Mouse (Mus musculus) cerebellum, postnatal 25 days (tissue): ENCODE measurements around the gene Pin1rt1.

ENCODE experiments used
- DNase-seq, 2 experiments: peaks; one replicate each; pipeline ENCODE4 v3.0.0; 2021; ENCODE audit warnings: mixed read lengths in 2 of 2

The Pin1rt1 gene

DNA sequence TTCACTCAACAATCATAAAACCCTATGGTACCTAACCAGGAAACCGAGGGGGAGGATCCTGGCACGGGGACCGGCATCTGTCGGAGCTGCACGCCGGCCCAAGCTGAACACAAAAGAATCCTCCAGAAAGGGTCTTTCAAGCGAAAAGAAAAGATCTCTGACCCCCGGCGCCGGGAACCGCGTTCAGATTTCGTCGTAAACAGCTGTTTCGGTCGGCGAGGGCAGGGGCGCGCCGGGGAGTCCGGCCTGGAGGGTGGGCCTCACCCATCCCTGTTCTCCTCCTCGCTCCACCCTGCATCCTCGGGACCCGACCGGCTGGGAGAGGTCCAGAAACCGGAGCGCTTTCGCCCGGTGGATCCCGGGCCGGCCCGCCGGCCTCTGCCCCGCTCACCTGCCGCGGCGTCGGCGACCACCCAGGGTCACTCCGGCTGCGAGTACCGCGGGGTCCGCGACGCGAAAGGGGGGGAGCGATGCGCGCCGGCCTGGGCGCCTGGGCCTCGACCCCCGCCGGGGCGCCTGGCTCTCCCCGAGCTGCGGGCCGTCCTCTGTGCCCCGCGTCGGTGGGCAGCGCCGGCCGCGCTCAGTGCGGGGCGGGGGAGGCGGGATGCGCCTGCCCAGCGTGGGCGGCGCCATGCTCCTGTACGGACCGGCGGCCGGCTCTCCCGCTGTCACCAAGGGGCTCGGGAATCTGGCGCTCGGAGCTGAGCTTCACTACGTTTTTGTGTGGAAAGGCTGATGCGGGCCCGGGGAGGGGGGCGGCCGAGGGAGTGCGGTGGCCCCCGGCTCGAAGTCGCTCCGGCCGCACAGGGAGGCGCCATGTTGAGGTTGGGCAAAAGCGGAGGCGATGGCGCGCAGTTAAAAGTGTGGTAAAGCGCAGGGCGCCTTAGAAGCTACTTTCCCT, 4.3 kb downstream of the Pin1rt1 start, which contains the start of gene Tcp11l1:
Tcp11l1 (minus strand) TSS at position 585 of the 901 bp plus-strand sequence.
- peak; percentile 85 for DNase-seq

DNA sequence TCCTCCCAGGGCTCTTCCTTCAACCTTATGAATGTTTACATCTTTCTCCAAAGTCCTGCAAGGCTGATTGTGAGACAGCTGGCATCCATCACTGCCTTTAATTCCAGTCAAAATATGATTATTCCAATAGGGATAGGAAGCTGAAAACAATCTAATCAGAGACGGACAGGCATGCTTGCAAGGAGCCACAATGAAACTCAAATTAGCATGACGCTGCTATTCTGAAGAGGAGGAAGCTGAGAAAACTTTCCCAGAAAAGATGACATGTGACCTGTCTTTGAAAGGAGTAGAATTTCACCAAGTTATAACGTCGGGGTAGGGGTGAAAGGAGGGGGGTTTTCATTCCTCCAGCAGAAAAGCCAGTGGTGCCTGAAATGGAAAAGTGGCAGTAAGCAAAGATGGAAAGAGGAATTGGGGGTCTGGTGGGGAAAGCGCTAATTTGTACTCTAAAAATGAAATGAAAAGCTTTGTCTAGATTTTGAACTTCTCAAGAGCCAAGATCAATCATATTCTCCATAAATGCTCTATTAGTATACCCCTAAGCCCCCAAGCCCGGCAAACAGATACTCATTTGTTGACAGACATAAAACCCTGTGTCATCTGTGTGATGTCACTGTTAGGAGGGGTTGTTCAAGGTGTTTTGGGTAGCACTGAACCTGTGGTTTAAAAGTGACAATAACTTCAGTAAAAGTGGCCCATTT, 5.4 kb downstream of the Pin1rt1 start:
- no peak for DNase-seq

DNA sequence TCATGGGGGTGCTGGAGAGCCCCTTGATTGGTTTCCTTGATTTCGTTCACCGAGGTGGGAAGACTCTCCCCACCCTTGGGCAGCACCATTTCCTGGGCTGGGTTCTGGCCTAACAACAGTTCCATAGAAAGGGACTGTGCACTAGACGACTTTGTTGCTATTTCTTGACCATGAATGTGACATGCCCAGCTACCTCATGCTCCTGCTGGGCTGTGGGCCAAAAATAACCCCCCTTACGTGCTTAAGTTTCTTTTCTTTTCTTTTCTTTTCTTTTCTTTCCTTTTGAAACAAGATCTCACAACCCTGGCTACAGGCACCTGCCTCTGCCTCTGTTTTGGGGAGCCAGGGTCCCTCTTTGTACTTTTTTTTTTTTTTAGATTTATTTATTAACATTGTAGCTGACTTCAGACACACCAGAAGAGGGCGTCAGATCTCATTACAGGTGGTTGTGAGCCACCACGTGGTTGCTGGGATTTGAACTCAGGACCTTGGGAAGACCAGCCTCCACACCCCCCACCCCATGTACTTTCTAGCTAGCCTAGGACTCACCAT, 6.3 kb downstream of the Pin1rt1 start:
- DNase-seq: no peak

DNA sequence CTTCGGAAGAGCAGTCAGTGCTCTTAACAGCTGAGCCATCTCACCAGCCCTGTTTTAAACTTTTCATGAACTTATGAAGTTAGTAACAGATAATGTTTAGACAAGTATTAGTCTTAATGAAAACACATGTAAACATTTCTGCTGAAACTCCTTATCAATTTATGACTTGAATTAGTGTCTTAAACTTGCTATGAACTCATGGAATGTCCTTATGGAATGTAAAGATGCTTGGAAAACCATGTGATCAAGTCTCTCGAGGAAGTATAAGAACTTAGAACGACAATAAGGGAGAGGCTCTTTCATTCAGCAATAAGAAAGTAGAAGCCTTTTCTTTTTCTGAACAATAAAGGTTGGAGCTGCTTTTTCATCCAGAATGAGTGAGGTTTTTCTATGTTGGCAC, 11.8 kb downstream of the Pin1rt1 start:
- no peak for DNase-seq

DNA sequence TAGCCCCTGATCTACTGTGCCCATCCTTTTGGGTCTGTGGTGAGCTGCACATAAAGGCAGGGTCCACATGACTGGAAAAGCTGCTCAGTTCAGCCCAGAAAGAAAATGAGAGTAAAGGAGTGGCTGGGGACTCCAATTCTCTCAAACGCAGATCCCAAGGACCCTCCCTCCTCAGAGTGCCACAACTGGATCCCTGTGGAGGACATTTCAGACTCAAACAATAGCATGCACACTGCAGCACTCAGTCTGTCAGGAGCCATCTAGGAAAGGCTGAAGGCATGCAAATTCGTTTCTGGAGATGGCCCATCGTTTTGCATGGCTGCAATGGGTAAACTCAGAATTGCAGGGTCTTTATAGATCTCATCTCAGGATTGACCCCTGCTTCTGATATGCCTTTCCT, 13.0 kb downstream of the Pin1rt1 start:
- DNase-seq: no peak

DNA sequence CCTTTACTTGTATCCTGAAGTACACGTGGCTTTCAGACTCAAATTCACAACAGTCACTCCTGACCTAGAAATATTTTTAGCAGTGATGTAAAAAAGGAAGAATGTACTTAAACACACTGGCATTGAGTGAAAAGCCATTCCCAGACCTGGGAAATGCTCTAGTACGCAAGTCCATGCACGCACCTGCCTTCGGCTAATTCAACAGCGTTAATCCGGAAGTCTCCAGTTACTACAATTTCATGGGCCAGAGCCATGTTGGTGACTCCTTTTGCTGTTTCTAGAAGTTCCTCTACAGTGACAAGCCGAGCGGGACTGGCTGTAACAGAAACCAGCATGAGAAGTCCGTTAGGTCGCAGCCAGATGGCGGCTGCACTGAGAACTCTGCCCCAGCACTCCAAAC, 16.5 kb downstream of the Pin1rt1 start:
- no peak for DNase-seq

DNA sequence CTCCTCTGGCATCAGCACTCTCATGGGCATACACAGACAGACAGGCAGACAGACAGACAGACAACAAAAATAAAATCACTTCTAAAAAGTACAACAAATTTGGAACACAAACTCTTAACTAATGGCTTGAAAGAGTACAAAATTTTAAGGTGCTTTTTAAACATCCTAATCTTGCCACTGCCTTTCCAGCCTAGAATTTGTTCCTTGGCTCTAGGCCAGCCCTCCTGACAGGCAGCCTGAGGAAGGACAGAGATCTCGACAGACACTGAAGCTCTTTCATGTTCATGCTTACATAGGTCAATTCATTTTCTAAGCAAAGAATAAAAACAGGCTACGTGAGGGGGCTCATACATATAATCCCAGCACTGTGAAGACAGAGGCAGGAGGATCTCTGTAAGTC, 23.6 kb downstream of the Pin1rt1 start:
- peak in 1 of 2 experiments; percentile 44 for DNase-seq

DNA sequence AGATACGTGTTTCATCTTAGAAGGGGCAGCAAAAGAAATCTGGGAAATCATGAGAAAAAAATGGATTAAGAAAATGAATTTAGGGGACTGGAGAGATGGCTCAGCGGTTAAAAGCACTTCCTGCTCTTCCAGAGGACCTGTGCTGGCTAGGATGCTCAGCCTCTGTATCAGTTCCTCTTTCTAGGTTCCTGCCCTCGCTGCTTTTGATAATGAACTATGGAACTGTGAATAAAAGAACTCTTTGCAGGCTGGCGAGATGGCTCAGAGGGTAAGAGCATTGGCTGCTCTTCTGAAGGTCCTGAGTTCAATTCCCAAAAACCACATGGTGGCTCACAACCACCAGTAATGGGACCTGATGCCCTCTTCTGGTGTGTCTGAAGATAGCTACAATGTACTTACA, 25.5 kb downstream of the Pin1rt1 start:
- DNase-seq: no peak

DNA sequence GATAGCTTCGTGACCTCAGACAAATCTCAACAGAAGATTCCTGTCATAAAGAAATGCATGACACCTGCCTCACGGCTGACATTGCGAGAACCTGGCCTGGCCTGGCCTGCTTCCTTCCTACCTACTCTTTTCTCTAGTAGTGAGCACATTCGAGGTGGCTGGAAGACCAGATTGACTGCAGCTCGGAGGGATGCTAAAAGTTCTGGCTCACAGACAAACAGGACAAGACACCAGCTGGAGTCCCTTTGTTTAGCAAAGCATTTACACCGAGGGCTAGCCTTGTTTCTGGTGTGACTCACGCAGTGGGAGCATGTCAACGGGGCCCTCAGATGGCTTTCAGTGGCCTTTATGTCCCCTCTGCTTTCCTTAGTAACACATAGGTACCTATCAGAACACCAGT, 27.5 kb downstream of the Pin1rt1 start:
- DNase-seq: peak; percentile 47 to 61

DNA sequence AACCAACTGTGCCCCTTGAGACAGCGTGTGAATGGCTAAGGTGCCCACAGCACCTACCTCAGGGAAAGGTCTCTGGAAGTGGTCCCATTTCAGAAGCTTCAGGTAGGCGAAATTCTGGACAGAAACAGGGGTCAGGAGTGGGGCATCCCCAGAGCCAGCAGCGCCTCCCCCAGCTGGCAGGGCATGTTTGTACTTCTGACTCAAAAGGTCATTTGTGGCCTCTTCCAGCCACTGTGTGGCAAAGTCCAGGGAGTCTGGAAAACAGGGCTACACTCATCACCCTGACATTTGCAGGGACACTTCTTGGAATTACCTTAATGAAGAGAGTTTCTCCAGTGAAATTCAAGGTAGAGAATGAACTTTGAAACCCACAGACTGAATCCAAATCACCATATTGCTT, 27.9 kb downstream of the Pin1rt1 start:
- no peak for DNase-seq

DNA sequence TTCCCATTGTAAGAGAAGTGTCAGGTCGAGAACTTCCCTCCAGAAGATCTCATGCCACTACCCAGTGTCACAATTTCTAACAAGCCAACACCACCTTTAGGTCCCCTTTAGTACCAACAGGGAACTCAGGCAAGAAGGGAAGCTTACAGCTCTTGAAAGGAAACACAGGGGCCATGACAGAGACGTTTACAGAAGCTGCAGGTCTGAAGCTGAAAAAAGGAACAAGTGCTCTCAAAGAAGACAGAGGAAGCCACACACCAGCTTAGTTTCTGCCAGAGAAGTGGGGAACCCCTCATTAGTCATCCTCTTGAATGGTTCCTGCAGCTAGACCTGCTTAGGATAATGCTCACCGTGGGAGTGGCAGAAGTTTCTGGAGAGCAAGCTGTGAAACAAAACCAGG, 28.9 kb downstream of the Pin1rt1 start:
- no peak for DNase-seq

DNA sequence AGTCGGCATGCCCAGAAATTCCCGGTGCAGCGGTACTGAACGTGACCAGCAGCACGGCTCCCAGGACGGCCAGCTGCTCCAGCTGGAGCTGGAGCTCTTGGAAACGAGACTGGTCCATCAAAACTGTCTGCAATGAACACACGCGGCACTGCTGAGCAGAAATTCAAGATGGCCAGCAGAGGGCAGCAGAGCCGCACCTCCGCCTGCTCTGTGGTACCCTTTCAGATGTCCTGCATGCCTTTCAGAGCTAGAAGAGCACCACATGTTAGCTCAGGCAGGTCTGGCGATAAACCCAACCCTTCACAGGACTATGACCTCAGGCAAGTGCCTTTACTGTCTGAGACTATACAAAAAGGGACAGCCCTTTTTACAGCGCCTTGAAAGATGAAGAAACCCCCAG, 30.8 kb downstream of the Pin1rt1 start:
- DNase-seq: peak; percentile 86 to 89

DNA sequence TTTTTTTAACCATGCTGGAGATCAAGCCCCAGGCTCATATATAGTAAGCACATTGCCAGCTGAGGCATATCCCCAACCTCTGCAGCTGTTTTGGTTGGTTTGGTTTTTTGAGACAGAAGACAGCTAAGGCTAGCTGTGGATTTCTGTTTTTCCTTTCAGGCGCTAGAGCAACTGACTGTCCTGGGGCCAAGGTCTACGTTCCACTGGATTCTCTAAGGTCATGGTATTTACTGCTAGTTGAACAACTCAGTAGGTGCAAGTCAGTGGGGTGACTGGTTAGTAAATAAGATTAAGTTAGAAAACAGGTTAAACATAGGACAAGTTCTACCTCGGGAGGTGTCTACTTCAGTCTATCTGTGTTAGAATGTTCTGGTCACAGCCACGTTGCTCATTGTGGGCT, 31.4 kb downstream of the Pin1rt1 start:
- DNase-seq: no peak

DNA sequence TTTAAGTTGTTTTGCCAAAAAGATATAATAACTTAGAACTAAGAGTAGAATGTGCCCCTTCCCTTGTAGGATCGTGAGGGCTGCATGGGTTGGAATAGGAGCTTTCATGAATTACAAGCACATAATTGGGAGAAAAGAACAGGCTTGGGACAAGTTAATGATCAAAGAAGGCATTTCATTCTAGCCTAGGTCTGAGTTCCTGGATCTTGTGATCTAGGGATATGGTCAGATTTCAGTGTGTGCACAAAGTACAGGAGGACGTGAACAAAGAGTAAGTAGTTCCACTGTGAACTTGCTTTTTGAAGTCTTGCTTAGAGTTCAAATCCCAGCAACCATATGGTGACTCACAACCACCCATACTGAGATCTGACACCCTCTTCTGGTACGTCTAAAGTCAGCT, 38.9 kb downstream of the Pin1rt1 start:
- no peak for DNase-seq

DNA sequence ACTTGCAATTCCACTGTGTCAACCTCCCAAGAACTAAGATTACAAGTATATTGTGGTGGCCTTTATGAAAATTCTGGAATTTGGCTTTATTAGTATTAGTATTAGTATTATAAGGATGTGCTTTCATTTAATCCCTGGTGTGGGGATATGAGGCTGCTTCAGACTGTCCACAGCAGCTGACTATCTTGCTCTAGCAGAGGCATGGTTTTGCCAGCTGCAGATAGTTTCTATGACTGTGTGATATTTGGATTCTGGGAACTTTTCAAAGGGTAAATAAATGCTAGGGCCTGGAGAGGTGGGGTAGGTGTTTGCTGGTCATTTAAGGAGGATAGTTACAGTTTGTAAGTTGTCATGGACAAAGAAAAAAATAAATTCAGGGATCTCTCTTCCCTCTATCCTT, 44.5 kb downstream of the Pin1rt1 start:
- DNase-seq: no peak

DNA sequence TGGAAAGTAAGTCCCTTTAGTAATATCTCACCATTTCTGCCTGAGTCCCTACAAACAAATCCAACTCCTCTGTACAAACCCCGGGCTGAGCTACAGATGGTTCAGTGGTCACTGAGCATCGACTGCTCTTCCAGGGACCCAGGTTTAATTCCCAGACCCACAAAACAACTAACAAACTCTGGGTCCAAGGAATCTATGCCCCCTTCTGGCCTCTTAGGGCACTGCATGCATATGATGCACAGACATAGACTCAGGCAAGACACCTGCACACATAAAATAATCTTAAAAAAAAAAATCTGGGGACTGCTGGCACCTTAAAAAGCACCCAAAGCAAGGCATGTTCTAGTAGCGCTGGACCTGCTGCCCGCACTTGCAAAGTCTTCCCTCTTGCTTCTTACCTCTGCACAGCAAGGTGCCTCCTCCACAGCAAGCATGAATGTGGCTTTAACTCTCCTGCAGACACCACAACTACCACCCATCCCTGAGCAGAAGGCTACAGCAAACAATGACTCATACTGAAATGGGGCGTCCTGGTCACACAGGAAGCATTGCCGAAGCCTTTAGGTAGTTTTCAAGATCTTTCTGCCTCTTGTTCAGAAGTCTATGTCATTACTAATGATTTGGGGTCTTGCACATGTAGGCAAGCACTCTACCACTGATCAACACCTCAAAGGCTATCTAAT, 46.9 kb downstream of the Pin1rt1 start:
- no peak for DNase-seq
